Mouse (Mus musculus) forebrain, embryonic 16.5 days (tissue): ENCODE measurements around the gene 9130213A22Rik. TPM values are rescaled to one million over a fixed set of nuclear protein-coding genes. Genes with fewer than 3 reads are reported as not detected.

Experiments
- polyA plus RNA-seq: library from polyadenylated mRNA; unstranded; fragments of >200 nt; fragmentation: Nextera tagmentation; extraction: Ambion mirVana; gene quantifications from 2 replicates; pipeline ENCODE4 v1.2.1, GENCODE M21; 2015

Gene 9130213A22Rik
- polyA plus RNA-seq, 1 experiment from 2014 or later = 0.39 TPM

Other genes starting within 250 kb of the 9130213A22Rik start
- not detected in 2 replicates for gene Rnf222, start 234.0 kb downstream of the 9130213A22Rik start, polyA plus RNA-seq
- 554 and 607 TPM in 2 replicates for gene Rpl26, start 221.0 kb downstream of the 9130213A22Rik start, polyA plus RNA-seq
- gene Odf4, start 195.5 kb downstream of the 9130213A22Rik start, polyA plus RNA-seq = 0.35 TPM in 1 of 2 replicates, not detected in the other
- gene Arhgef15, start 165.1 kb downstream of the 9130213A22Rik start, polyA plus RNA-seq = 8.2 and 12.8 TPM in 2 replicates
- gene Slc25a35, start 154.5 kb downstream of the 9130213A22Rik start, polyA plus RNA-seq = 0.86 and 1.0 TPM in 2 replicates
- gene Rangrf, start 147.4 kb downstream of the 9130213A22Rik start, polyA plus RNA-seq = 28.9 and 34.5 TPM in 2 replicates
- 21.7 and 24.7 TPM in 2 replicates for gene Pfas, start 114.1 kb downstream of the 9130213A22Rik start, polyA plus RNA-seq
- gene Ctc1, start 106.7 kb downstream of the 9130213A22Rik start, polyA plus RNA-seq = 70.1 and 79.1 TPM in 2 replicates
- 56.7 and 68.2 TPM in 2 replicates for gene Aurkb, start 76.9 kb downstream of the 9130213A22Rik start, polyA plus RNA-seq
- 11.4 and 12.3 TPM in 2 replicates for gene Borcs6, start 62.9 kb downstream of the 9130213A22Rik start, polyA plus RNA-seq
- 43.7 and 48.4 TPM in 2 replicates for gene Tmem107, start 51.8 kb downstream of the 9130213A22Rik start, polyA plus RNA-seq
- gene Vamp2, start 34.1 kb downstream of the 9130213A22Rik start, polyA plus RNA-seq = 217 and 259 TPM in 2 replicates
- gene Per1, start 27.4 kb downstream of the 9130213A22Rik start, polyA plus RNA-seq = 11.8 and 12.1 TPM in 2 replicates
- gene Hes7, start 2.2 kb downstream of the 9130213A22Rik start, polyA plus RNA-seq = 0.26 and 0.67 TPM in 2 replicates
- 2.8 and 3.5 TPM in 2 replicates for gene Aloxe3, start 3.3 kb upstream of the 9130213A22Rik start, polyA plus RNA-seq
- 0.12 TPM in 1 of 2 replicates, not detected in the other for gene Alox12b, start 34.4 kb upstream of the 9130213A22Rik start, polyA plus RNA-seq
- 0.29 TPM in 1 of 2 replicates, not detected in the other for gene Alox8, start 75.3 kb upstream of the 9130213A22Rik start, polyA plus RNA-seq
- gene Gucy2e, start 114.4 kb upstream of the 9130213A22Rik start, polyA plus RNA-seq = 0.56 and 0.68 TPM in 2 replicates
- 31.0 and 32.5 TPM in 2 replicates for gene Cntrob, start 201.2 kb upstream of the 9130213A22Rik start, polyA plus RNA-seq
- gene Trappc1, start 201.4 kb upstream of the 9130213A22Rik start, polyA plus RNA-seq = 162 and 166 TPM in 2 replicates
- 5.7 and 6.0 TPM in 2 replicates for gene Kcnab3, start 203.7 kb upstream of the 9130213A22Rik start, polyA plus RNA-seq
- 109 and 144 TPM in 2 replicates for gene Rnf227, start 217.9 kb upstream of the 9130213A22Rik start, polyA plus RNA-seq
- gene Chd3, start 246.8 kb upstream of the 9130213A22Rik start, polyA plus RNA-seq = 132 and 146 TPM in 2 replicates